Mouse (Mus musculus) B cell, adult 2 months (primary cell): ENCODE data around the gene Ube2e1.
"Not testable (repeated sequence)": the region's sequence is repeated elsewhere in the genome, so short reads cannot be mapped to it uniquely, and the experiment has no call there.

Source experiments
- DNase-seq, 2 experiments: peaks; one replicate each; pipeline ENCODE4 v3.0.0; 2022

Gene Ube2e1

GRCm38 (mm10) chr14:18317457-18318411 lies 13.9 kb downstream of the Ube2e1 start:
- no peak for DNase-seq

- peak in 1 of 2 experiments; percentile 11 for DNase-seq
Observed at GRCm38 (mm10) chr14:18304165-18304564, 27.5 kb downstream of the Ube2e1 start.

GRCm38 (mm10) chr14:18303262-18303661 lies 28.4 kb downstream of the Ube2e1 start:
- DNase-seq = no peak

- DNase-seq = no peak
Observed at GRCm38 (mm10) chr14:18302750-18303149, 28.9 kb downstream of the Ube2e1 start.

GRCm38 (mm10) chr14:18301591-18301990 lies 30.1 kb downstream of the Ube2e1 start:
- DNase-seq = peak; percentile 31 to 43

GRCm38 (mm10) chr14:18300676-18301075 lies 31.0 kb downstream of the Ube2e1 start:
- peak; percentile 32 to 47 for DNase-seq

DNA sequence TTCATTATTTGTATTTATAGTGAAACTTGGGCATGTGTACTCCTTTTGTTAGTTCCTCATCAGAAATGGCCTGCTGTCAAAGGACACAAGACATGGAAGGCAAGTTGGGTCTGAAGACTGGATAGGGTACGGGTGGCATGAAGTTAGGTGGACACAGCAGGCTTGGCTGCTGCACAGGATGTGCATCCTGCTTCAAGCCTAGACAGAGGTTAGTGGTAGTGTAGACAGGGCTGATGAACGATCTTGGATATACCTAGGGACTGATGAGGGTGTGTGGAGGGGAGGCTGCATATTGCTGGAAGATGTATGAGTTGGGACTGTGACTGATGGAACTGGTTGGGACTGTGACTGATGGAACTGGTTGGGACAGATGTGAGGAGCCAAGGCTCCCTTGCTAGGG lies 32.8 kb downstream of the Ube2e1 start:
- no peak for DNase-seq

DNA sequence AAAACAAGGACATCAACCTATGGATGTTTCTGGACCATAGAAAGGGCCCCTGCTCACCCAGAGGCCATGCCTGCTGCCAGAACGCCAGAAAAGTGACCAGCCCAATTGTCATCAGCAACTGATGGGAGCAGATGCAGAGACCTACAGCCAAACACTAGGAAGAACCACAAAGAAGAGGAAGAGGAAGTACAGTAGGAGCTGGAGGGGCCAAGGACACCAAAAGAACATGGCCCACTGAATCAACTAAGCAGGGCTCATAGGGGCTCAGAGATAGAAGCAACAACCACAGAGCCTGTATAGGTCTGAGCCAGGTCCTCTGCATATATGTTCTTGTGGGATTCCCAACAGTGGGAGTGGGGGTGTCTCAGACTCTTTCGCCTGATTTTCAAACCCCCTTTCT lies 34.2 kb downstream of the Ube2e1 start:
- DNase-seq = no peak

GRCm38 (mm10) chr14:18292578-18292977 lies 39.1 kb downstream of the Ube2e1 start:
- no peak for DNase-seq

DNA sequence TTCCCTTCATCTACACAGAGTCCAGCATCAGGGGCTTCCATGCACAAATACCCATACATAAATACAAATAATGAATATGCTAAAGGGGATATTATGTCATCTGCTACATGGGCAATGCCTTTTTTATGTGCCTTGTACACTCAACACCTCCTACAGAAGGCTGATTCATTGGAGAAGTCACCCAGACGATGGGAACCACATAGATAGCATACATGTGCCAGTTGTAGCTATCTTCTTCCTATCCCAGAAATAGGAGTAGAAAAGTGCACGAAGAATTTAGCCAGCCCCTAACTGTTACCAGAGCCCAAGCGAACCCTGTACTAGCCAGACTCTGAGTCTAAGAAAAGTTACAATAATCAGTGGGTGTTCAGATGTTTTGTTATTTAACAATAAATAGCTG lies 39.5 kb downstream of the Ube2e1 start:
- DNase-seq = no peak

DNA sequence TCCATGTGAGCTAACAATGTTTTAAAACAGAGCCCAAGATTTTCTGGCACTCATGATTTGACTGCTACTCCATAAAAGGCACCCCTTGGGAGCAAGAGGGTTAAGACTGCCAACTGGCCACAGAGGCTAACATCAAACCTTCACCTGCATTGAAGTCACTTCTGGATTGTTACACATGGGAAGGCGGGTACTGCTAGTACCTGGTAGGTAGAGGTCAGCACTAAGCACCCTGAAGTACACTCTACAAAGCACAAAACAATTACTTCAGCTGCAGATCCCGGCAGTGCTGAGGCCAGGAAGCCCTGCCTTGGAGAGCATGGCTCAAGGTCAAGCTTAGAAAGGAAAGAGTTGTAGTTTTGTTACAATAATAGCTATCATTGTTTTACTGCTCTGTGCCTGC lies 44.3 kb downstream of the Ube2e1 start:
- DNase-seq = no peak

- no peak for DNase-seq
Observed at GRCm38 (mm10) chr14:18286441-18286840, 45.2 kb downstream of the Ube2e1 start.

GRCm38 (mm10) chr14:18285476-18285875 lies 46.2 kb downstream of the Ube2e1 start:
- no peak for DNase-seq

- DNase-seq = peak; percentile 22 to 25
Observed at GRCm38 (mm10) chr14:18284581-18284980, 47.1 kb downstream of the Ube2e1 start.

DNA sequence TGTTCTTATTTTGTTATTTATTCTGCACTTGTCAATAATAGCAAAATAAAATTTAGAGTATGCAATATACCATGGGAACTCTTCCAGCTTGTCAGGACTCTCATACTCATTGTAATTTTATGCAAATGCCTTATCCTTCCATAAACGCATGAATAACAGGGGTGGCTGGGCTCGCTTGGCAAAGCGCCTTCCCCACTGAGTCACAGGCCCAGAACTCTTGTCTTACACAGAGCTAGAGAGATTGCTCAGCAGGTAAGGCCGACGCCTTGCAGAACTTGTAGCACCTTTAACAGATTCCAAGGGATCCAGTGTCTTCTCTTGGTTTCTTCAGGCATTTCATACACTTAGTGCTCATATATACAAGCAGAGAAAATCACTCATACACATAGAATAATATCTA lies 51.3 kb downstream of the Ube2e1 start:
- DNase-seq = no peak

DNA sequence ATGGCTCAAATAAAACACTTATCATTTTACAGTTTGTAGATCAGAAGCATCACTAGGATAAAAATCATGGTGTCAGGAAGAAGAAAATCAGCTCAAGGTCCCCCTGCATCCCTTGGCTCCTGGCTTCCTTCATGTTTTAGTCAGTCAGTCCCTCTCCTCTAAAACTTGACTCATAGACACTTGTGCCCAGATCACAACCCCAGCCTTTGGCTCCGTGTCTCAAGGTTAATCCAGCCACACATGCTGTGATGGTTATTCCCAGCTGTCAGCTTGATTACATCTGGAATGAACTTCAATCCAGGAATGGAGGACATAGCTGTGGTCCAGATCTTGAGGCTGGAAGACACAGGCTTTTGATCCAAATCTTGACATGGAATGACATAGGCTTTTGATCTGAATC lies 57.1 kb downstream of the Ube2e1 start:
- DNase-seq = no peak

GRCm38 (mm10) chr14:18271666-18272065 lies 60.0 kb downstream of the Ube2e1 start:
- DNase-seq = no peak

DNA sequence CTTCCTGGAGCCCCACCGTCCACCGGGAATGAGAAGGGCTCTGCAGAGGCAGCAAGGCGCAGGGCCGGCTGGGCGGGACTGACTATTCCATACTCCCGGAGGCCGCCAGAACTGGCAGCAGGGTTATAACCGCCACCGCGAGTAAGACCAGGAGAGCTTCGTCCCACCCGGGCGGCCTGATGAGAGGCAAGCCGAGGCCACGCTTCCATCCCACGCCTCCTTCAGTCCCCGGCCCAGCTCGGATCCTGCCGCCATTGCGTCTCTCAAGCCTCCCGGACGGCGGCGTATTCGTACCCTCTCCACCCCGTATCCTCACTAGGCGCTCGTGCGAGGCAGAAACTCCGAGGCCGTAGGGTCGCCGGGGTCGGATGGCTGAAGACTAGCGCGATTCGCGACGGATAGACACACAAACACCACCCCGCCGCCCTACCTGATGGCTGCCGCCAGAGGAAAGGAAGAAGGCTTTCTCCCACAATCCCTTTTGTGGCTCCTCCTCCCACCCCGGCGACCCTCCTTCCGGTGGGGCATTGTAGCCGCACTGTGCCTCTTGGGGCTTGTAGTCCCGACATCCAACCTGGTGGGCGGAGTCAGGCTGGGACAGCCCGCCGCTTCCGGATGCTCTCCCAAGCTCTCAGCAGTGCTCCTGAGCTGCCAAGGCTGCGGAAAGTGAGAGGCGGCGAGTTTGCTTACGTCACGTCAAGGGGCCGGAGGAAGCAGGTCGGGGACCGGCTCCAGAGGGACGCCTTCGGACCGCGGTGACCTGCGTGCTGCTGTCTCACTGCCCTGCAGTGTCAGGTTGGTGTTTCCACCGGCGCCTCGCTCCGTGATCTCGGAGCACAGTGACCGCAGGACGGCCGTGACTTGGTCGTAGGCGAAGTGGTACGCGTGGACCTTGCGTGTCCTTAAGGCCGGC lies 60.9 kb downstream of the Ube2e1 start, which contains the start of the genes Nkiras1 and Rpl15:
Gene Nkiras1, plus strand, starts transcription at position 608 of the 913 bp plus-strand sequence.
Gene Rpl15, minus strand, starts transcription at position 863 of the 913 bp plus-strand sequence.
- peak; percentile 96 to 97 for DNase-seq

GRCm38 (mm10) chr14:18269947-18270528 lies 61.6 kb downstream of the Ube2e1 start:
- not testable (repeated sequence) for DNase-seq

- no peak for DNase-seq
Observed at GRCm38 (mm10) chr14:18263427-18263826, 68.2 kb downstream of the Ube2e1 start.

DNA sequence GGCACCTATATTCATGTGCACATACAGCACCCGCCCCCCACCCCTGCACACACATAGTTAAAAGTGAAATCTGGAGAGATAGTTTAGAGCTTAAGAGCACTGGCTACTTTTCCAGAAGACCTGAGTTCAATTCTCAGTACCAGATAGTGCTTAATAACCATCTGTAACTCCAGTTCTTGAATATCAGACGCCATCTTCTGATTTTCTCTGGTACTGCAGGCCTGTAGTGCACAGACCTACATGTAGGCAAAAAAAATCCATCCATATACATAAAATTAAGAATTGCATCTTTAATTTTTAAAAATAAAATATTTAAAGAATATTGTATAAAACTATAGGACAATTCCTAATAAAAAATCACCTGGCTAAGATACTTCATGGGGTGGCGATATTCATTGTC lies 70.5 kb downstream of the Ube2e1 start:
- DNase-seq = no peak

DNA sequence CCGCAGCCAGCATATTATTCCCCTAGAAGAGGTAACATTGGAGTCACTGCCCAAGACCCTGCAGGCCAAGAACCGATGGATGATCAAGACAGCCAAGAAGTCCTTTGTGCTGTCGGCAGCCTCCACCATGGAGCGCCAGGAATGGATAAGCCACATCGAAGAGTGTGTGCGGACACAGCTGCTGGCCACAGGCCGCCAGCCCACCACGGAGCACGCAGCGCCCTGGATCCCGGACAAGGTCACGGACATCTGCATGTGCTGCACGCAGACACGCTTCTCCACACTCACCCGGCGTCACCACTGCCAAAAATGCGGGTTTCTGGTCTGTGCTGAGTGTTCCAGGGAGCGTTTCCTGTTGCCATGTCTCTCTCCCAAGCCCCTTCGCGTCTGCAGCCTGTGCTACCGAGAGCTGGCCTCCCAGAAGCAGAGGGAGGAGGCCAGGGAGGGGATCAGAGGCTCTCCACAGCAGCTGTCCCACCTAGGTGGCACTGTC lies 89.0 kb downstream of the Ube2e1 start:
- no peak for DNase-seq

DNA sequence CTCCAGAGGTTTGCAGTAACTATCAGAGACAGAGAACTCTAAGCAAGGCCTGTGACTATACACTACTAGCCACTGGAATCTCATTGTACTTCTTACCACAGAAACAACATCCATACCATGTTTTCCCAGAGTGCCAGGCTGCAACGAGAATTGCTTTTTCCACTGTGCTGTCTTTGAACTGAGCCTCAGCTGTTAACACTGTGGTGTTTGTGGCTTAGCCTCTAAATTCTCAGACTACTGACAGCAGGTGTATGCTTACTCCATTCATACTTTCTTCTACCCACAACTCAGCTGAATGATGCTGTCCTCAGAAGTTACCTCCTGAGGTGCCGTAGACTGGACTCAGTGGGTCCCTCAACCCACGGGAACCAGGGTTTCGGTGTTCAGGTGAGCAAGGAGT lies 89.9 kb downstream of the Ube2e1 start:
- no peak for DNase-seq
